Mouse (Mus musculus) thymus, adult 18-20 months (tissue): ENCODE data around the gene Btbd16.
A peak's percentile ranks its signal among the peaks of the same experiment; 100 is the strongest.

Source experiments
- DNase-seq, 2 experiments: peaks; one replicate each; pipeline ENCODE4 v3.0.0; 2022; ENCODE audit warnings: mixed read lengths in 2 of 2

The Btbd16 gene

GRCm38 (mm10) chr7:130865613-130866591, 92.0 kb downstream of the Btbd16 start, which contains the start of gene Plekha1:
Gene Plekha1, plus strand, starts transcription at chr7:130865756.
- DNase-seq, result peak; percentile 97

GRCm38 (mm10) chr7:130866640-130867039, 92.8 kb downstream of the Btbd16 start:
- no peak for DNase-seq

- DNase-seq, result no peak
Measured at GRCm38 (mm10) chr7:130867256-130867655, 93.4 kb downstream of the Btbd16 start.
